Mouse (Mus musculus) R1 (cell line): ENCODE measurements around the gene Sycp2.
"Not testable (repeated sequence)": the region's sequence is repeated elsewhere in the genome, so short reads cannot be mapped to it uniquely, and the experiment has no call there.

Source experiments
- DNase-seq: peaks from one replicate; pipeline ENCODE4 v3.0.0-alpha.2; 2018; ENCODE audit warnings: low read depth, low spot score

Sycp2 gene

DNA sequence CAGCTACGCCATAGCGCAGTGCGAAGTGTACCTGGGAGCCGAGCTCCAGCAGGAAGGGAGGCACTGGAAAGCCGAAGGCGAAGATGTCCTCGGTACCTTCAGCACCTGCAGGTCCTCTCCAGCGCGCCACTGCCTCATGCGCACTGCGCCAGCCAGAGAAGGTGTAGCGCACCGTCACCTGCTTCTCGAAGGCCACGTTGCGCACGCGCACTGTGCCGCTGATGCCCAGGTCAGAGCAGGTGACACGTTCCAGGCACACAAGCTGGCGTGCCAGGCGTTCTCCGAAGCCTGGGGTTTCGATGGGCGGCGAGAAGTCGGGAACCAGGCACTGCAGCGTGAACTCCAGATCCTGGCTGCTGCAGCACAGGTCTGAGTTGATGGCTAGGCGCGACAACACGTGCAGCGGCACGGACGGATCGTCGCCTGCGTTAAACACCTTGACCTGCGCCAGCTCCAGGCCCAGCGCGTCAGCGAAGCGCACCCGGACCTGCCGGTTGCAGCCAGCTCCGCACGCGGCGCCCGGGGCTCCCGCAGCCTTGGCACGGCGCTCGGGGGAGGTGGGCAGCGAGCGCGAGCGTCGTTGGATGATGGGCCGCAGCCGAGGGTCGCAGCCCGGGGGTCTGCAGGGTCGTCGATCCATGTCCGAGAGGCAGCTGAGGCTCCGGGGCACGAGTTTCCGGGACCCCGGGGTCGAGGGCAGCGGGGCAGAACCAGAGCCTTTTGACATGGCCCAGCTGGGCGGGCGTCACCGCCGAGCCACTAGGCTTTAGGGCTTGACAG is 6.2 kb upstream of the Sycp2 start:
- peak; percentile 60 for DNase-seq

GRCm38 (mm10) chr2:178413081-178413480 is 5.6 kb upstream of the Sycp2 start:
- no peak for DNase-seq

DNA sequence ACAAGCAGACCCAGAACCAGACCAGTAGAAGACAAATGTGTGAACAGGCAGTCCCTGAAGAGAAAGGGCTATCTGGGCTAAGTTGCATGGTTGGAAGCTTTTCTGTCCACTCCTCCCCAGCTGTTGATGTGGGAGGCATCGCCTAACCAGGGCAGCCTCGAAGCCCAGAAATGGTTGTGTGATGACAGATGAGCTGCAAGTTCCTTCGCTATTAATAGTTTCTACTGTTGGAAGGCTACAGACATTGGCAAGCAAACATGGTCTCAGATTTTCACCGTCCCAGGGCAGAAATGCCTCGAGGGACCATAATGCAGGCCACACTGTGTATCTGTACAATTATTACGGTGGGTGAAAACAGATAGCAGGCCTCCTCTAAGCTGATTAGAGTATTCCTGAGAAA is 5.1 kb upstream of the Sycp2 start:
- DNase-seq = no peak

GRCm38 (mm10) chr2:178410286-178410685 is 2.8 kb upstream of the Sycp2 start:
- DNase-seq = no peak

DNA sequence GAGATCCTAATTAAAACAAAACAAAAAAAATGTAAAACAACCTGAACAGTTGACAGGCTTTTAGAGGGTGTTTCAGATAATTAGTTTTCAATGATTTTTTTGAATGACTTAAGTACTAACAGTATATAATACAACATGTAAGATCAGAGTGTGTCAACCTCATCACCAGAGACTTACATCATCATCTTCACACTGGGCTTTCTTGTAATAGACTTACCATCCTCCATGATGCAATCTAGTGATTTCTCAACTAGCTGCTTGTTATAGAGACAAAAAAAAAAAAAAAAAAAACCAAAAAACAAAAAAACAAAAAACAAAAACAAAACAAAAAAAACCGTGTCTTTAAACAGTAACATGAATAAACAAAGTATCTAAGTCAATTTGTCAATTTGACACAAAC is 1.5 kb upstream of the Sycp2 start:
- DNase-seq = no peak

DNA sequence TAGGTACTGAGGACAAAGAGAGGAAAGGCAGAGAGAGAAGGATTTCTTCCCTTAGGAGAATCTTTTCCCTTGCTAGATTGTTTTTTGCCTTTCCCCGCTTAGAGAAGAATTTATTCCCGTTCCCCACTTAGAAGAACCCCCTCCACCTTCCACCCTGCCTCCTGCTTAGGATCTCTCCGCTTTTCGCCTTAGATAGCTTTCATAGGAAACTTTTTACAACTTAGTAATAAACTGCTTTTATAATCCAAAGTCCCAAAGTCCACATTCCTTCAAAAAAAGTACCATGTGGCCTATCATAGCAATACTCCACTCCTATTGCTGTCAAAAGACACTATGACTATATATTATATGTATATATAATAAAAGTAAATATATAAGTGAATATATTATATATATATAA is 64.9 kb downstream of the Sycp2 start:
- no peak for DNase-seq

DNA sequence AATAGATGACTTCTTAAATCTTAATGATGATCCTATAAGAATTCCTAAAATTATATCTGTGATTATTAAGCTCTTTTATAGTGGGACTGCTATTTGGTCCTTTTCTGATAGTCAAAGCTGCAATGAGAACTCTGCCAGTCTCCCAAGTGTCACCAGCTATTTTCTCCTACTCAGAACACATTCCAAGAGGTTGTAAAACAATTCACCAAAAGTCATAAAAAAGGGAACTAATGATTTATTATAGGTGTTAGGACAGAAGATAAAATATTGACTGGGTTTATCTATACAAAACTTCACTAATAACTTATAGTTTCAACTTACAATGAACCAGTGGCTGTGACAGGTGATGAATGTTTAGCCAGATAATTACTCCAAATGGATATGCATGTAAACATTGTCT is 65.4 kb downstream of the Sycp2 start:
- DNase-seq = not testable (repeated sequence)

- DNase-seq = peak; percentile 13
Observed at GRCm38 (mm10) chr2:178339044-178339443, 68.4 kb downstream of the Sycp2 start.

GRCm38 (mm10) chr2:178337878-178338277 is 69.6 kb downstream of the Sycp2 start:
- peak; percentile 22 for DNase-seq

DNA sequence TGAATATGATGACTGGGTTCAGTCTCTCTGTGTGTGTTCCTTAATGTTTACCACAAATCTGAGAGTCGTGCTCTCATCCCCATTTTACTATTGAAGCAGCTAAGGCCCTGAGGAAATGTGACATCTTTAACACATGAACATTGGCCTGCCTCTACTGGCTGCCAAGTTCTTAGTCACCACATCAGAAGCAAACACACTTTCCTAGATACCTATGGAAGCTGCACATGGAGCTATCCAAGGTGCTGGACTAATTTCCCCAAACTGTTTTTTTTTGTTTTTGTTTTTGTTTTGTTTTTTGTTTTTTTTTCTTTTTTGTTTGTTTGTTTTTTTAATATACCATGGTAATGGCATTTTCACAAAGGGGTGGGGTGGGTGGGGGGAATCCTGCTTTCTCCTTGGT is 77.5 kb downstream of the Sycp2 start:
- DNase-seq = peak; percentile 24

DNA sequence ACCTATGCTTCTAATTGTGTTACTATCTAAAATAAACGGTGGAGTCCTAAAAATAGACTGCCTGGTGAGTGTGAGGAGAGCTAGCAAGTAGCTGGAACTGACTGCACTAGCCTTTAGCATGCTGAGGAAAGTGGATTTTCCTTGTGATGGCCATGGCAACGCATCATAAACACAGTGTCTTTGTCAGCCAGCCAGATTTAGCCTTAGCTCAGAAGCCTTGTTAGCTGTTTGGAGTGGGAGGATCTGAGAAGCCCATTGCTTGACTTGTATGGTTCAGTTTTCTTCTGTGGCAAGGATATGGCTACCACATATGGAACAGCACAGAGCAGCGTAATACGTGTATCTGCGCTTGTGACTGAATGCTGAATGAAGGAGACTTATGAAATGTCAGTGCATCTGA is 77.9 kb downstream of the Sycp2 start:
- DNase-seq = no peak

- DNase-seq = peak; percentile 82
Observed at GRCm38 (mm10) chr2:178327466-178328040, 79.9 kb downstream of the Sycp2 start.

GRCm38 (mm10) chr2:178326750-178327465 is 80.6 kb downstream of the Sycp2 start:
- DNase-seq = no peak

DNA sequence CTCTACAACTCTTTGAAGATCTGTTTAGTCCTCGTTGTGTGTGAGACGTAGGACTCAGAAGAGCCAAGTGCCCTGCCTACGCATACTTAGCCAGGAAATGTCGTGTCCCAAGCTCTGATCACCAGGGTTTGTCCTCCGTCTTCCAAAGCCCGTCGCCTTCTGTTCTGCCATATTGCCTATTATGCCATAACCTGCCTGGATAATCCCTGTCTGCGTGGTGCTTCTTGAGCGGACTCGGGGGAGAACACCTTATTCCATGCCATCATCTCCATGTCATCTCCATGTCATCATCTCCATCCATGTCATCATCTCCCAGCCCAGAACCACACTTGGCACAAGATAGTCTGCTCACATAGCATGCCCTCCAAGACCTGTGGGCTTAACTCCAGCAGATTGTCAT is 81.4 kb downstream of the Sycp2 start:
- DNase-seq = no peak

DNA sequence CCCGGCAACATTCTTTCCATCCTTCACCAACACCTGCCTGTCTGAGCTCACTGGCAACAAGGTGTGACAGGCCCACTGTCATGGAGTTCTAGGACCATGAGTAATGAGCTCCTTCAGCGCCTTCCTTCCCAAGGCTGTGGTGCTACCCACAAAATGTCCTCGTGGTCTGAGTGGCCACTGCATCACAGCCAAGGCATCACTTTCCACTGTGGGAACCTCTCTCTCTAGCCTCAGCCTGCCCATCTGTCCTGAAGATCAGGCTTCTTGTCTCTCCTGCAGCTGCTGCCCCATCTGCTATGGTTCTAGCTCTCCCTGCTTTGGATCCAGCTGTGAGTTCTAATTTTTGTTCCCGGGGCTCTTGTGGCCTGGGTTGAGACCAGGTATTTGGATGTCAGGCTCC is 82.7 kb downstream of the Sycp2 start:
- no peak for DNase-seq

- no peak for DNase-seq
Observed at GRCm38 (mm10) chr2:178324410-178324809, 83.1 kb downstream of the Sycp2 start.

DNA sequence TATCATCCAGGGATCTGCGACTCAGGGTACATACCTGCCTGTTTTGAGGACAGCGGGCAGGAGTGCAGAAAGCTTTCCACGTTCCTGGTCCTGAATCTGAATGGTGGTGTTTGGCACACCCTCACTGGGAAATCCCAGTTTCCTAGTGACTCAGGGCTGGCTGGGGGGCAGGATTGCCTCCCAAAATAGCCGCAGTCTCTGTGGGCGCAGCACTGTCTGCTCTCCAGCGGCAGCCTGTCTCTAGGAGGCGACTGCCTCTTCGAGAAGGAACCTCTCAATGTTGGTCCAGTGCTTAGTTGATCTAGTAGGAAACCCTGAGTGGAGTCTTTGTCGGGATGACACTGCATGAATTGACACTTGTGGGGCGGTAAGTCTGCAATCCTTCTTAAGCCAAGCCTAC is 86.2 kb downstream of the Sycp2 start:
- DNase-seq = no peak

- DNase-seq = no peak
Observed at GRCm38 (mm10) chr2:178319766-178320165, 87.7 kb downstream of the Sycp2 start.

DNA sequence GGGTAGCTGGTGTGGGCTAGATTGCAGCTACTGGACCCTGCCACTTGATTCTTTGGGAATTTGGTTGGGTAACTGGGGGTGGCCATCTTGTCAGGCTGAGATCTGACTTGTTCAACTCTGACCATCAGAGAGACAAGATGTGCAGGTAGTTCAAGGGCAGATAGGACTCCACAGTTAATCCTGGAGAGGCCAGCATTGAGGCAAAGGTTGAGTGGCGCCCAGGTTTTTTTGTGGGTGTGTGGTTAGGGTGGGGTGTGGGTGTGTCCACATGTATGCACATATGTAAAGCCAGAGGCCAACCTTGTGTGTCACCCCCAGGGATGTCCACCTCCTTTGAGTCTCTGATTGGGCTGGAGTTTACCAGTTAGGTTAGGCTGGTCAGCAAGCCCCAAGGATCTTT is 91.2 kb downstream of the Sycp2 start:
- no peak for DNase-seq

GRCm38 (mm10) chr2:178313539-178313938 is 93.9 kb downstream of the Sycp2 start:
- peak; percentile 39 for DNase-seq

- DNase-seq = no peak
Observed at GRCm38 (mm10) chr2:178304669-178305068, 102.8 kb downstream of the Sycp2 start.

DNA sequence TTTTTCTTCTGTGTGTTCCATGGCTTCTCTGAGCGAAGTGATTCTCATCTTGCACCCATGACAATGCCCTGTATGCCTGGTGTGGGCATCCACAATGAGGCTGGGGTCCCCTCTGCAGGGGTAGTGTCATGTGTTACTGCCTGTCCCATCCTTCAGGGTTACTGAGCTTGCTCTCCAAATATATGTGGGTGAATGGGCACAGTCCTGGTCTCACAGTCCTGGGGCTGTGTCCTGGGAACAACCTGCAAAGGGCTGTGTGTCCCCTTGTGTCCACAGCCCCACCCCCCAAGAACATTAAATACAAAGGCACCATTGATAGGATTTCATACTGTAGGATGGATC is 103.3 kb downstream of the Sycp2 start:
- DNase-seq = no peak
